Mouse (Mus musculus) lung, postnatal 0 days (tissue): Measurements from ENCODE around the gene Kcnk1.

Experiments
- CTCF ChIP-seq: IDR thresholded peaks from 2 replicates; pipeline ENCODE4 v1.5.1; 2016; ENCODE audit warnings: antibody characterized with exemption, mild to moderate bottlenecking
- EP300 ChIP-seq: IDR thresholded peaks from 2 replicates; pipeline ENCODE4 v1.6.1; 2016; ENCODE audit warnings: antibody characterized with exemption, mild to moderate bottlenecking, control low read depth

- TF ChIP-seq CTCF (no peak), EP300 (no peak)
Observed at GRCm38 (mm10) chr8:126045751-126046150, 50.8 kb downstream of the Kcnk1 start.
